Mouse (Mus musculus) CD4-positive helper T cell, adult 2 months (primary cell): Measurements from ENCODE around the gene Sp9.

ENCODE experiments used
- DNase-seq: peaks from one replicate; pipeline ENCODE4 v3.0.0-alpha.2; 2012; ENCODE audit warnings: low read depth, missing footprints, low spot score

The Sp9 gene

DNA sequence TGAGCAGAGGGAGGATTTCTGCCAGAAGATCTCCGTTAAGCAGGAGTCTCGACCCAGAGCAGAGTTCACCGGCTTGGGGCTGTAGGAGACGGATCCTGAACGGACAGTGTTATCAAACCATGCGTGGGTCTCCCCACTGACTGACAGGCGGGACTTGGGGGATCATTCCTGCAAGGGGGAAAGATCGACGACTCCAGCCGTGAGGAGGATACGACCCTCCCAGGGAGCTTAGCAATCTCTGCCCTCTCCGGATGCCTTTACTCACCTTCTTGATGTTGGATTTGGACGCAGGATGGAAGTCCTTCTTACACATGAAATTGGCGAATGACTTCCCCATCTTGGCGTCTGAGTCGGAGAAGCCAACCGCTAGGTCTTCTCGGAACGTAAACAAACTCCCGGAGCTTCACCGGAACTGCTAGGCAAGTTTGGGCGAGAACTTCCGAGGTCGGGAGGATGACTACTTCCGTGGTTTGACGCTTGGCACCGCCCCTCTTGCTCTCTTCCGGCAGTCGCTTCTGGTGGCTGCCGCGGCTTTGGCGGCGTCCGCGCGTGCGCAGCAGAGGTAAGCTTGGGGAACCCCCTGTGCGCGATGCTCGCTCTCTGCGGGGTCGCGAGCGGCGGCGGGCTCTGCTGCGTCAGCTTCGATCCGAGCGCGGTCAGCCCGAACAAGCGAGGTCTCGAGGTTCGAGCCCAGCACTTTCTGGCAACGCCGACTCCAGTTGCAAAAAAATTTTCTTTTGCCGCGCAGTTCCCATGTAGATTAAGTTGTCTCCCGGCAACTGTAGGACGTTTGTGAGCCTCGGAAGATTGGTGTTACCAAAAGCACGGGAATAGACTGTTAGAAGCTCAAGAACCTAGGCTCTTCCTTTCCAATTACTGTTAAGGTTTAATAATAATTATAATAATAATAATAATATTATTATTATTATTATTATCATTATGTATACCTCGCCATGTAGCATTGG, 40.7 kb downstream of the Sp9 start, which contains the start of the genes Scrn3 and Cir1:
Gene Scrn3, plus strand, starts transcription at position 450 of the 965 bp plus-strand sequence.
Gene Cir1, minus strand, starts transcription at position 550 of the 965 bp plus-strand sequence.
- peak; percentile 99 for DNase-seq

DNA sequence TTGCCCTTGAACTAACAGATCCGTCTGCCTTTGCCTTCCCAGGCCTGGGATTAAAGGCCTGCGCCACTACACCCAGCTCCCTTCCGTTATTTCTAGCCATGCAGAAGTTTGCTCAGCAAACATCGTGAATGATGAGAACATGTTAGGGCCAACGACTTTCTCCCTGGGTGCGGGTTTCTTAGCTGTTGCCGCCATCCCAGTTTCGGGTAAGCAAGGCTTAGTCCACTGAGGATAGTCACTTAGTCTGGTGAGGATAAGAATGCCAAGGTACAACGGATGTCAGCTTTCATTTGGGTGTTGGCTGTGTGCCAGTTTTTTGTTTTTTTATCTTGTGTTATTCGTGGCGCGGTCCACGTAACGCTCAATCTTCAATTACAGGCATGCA, 41.4 kb downstream of the Sp9 start:
- DNase-seq = peak; percentile 75

- no peak for DNase-seq
These were observed 42.6 kb downstream of the Sp9 start for GRCm38 (mm10) chr2:73314311-73314710.

GRCm38 (mm10) chr2:73317426-73317825, 45.7 kb downstream of the Sp9 start:
- DNase-seq = no peak

DNA sequence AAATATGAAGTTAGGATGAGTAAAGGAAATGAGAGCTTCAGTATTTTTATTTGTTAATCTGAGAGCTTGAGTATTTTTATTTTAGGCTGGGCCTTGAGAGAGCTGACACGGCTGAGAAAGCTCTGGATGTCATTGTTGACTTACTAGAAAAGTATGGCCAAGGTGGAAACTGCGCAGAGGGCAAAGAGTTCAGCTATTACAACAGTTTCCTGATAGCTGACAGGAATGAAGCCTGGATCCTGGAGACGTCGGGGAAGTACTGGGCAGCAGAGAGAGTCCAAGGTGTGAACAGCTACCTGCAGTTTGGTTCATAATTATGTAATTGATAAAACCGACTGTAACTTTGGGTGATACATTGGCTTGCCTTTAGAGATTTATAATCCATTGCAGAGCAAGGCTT, 47.5 kb downstream of the Sp9 start:
- no peak for DNase-seq

DNA sequence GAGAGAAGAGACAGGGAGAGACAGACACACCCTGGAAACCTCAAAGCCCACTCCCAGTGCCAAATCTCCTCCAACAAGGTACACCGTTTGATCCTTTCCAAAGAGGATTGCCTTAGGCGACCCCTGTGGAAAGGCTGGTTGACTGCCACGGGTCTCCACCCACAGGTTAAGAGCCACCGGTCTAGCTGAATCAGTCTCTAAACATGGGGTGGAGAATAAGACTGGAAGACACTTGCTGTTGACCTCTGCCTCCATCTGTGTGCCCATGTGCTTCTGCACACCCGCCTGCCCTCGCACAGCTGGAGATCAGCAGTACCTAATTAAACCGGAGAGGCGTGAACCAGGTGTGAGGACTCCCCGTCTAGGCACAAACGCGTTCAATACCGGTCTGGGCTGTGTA, 51.3 kb downstream of the Sp9 start:
- no peak for DNase-seq

- DNase-seq = no peak
These were observed 54.1 kb downstream of the Sp9 start for GRCm38 (mm10) chr2:73325871-73326270.
